Mouse (Mus musculus): Measurements from ENCODE around the gene Txnip. TPM values are rescaled to one million over a fixed set of nuclear protein-coding genes. Genes with fewer than 3 reads are reported as not detected.

Gene Txnip
- polyA plus RNA-seq, 1 experiment: 719 TPM

GRCm38 (mm10) chr3:96555041-96555596 lies 2.6 kb upstream of the Txnip start:
- 56% methylated on average over 12 of the region's 12 CpGs for WGBS
- TF ChIP-seq CTCF (IDR thresholded peaks at IDR 0.05; ENCODE audit: borderline replicate concordance, control insufficient read depth, extremely low read depth, insufficient read depth, low read length, poor library complexity): no peak
- TF ChIP-seq POLR2A (IDR thresholded peaks at IDR 0.05; ENCODE audit: control insufficient read depth, extremely low read depth, insufficient read depth, low read length, poor library complexity): no peak
- H3K4me1 ChIP-seq (replicated peaks; ENCODE audit: control insufficient read depth, insufficient read depth, low read length): peaks cover 29% of the 10 kb centered on the region
- peaks cover 12% of the 10 kb centered on the region for H3K36me3 ChIP-seq (ENCODE audit: control insufficient read depth, insufficient read depth, low read length)
- no peak overlapping the region for H3K4me3 ChIP-seq (ENCODE audit: control insufficient read depth, insufficient read depth, low read length)
- peak overlapping the region; percentile 98 for H3K27ac ChIP-seq (ENCODE audit: control insufficient read depth, insufficient read depth, low read length)
- no peaks in the 10 kb centered on the region for H3K27me3 ChIP-seq (ENCODE audit: control insufficient read depth, insufficient read depth, low read length)
- DNase-seq: no peak

GRCm38 (mm10) chr3:96555999-96556614 lies 1.6 kb upstream of the Txnip start:
- no peak overlapping the region for H3K4me3 ChIP-seq (ENCODE audit: control insufficient read depth, insufficient read depth, low read length)

DNA sequence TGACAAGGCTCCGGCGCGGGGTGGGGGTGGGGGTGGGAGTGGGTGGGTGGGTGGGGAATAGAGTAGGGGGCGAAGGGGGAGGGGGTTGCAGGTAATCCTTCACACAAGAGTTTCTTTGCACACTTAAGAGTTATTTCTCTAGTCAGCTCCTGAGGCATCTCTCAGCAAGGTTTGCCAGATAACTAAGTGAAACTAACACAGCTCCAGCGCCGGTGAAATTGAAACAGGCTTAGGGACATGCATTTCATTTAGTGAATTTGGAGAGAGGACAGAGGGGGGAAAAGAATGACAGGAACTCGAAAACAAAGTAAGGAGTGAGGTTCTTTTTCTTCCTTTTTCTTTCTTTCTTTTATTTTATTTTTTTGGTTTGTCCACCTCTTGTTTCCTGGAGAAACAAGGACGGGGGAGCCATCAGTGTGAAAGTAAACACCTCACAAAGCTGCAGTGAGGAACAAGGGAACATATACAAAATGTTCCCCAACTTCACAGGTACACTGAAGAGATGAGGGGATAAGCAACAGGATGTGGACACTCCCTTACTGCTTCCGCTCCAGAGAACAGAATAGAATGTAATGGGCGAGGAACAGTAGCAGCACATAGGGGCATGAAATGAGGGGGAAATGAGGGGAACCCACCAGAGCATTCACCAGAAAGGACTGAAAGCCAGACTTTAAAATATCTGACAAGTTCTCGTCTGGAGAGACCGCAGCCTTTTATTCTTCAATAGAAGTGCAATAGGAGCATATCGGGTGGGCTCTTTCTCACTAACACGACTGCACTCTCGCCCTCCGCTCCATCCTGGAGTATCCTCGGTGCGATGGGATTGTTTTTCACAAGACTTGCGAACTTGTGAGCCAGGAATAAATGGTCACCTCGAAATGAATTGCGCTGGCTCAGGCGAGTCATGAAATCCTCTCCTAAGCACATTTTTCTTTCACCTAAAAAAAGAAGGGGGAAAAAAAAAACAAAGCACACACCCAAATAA lies 814 bp upstream of the Txnip start:
- TF ChIP-seq CTCF (IDR thresholded peaks at IDR 0.05; ENCODE audit: borderline replicate concordance, control insufficient read depth, extremely low read depth, insufficient read depth, low read length, poor library complexity) (no peak), POLR2A (IDR thresholded peaks at IDR 0.05; ENCODE audit: control insufficient read depth, extremely low read depth, insufficient read depth, low read length, poor library complexity) (no peak)
- DNase-seq: peak; percentile 58
- under 1% methylated on average over 22 of the region's 22 CpGs for WGBS

More at GRCm38 (mm10) chr3:96555999-96556614, 1.6 kb upstream of the Txnip start:
- H3K36me3 ChIP-seq (ENCODE audit: control insufficient read depth, insufficient read depth, low read length): peaks cover 22% of the 10 kb centered on the region
- no peak for DNase-seq
- H3K27me3 ChIP-seq (ENCODE audit: control insufficient read depth, insufficient read depth, low read length): no peaks in the 10 kb centered on the region
- TF ChIP-seq CTCF (IDR thresholded peaks at IDR 0.05; ENCODE audit: borderline replicate concordance, control insufficient read depth, extremely low read depth, insufficient read depth, low read length, poor library complexity) (no peak), POLR2A (IDR thresholded peaks at IDR 0.05; ENCODE audit: control insufficient read depth, extremely low read depth, insufficient read depth, low read length, poor library complexity) (no peak)
- peaks cover 36% of the 10 kb centered on the region for H3K4me1 ChIP-seq (replicated peaks; ENCODE audit: control insufficient read depth, insufficient read depth, low read length)
- H3K27ac ChIP-seq (ENCODE audit: control insufficient read depth, insufficient read depth, low read length): peak overlapping the region; percentile 98
- WGBS: 41% methylated on average over 15 of the region's 15 CpGs

GRCm38 (mm10) chr3:96558159-96558558 lies 402 bp downstream of the Txnip start:
- Histone ChIP-seq H3K27me3 (ENCODE audit: control insufficient read depth, insufficient read depth, low read length) (no peaks in the 10 kb centered on the region), H3K36me3 (ENCODE audit: control insufficient read depth, insufficient read depth, low read length) (peaks cover 26% of the 10 kb centered on the region), H3K27ac (ENCODE audit: control insufficient read depth, insufficient read depth, low read length) (peak overlapping the region; percentile 92), H3K4me3 (ENCODE audit: control insufficient read depth, insufficient read depth, low read length) (peak overlapping the region; percentile 94), H3K4me1 (replicated peaks; ENCODE audit: control insufficient read depth, insufficient read depth, low read length) (peaks cover 46% of the 10 kb centered on the region)
- WGBS: 0% methylated on average over 17 of the region's 17 CpGs
- DNase-seq: peak; percentile 47
- TF ChIP-seq POLR2A (IDR thresholded peaks at IDR 0.05; ENCODE audit: control insufficient read depth, extremely low read depth, insufficient read depth, low read length, poor library complexity) (no peak), CTCF (IDR thresholded peaks at IDR 0.05; ENCODE audit: borderline replicate concordance, control insufficient read depth, extremely low read depth, insufficient read depth, low read length, poor library complexity) (no peak)

More for the DNA sequence above, 814 bp upstream of the Txnip start:
- H3K4me1 ChIP-seq (replicated peaks; ENCODE audit: control insufficient read depth, insufficient read depth, low read length): peaks cover 40% of the 10 kb centered on the region
- peaks cover 26% of the 10 kb centered on the region for H3K36me3 ChIP-seq (ENCODE audit: control insufficient read depth, insufficient read depth, low read length)
- no peaks in the 10 kb centered on the region for H3K27me3 ChIP-seq (ENCODE audit: control insufficient read depth, insufficient read depth, low read length)
- peak overlapping the region; percentile 58 for H3K4me3 ChIP-seq (ENCODE audit: control insufficient read depth, insufficient read depth, low read length)
- H3K27ac ChIP-seq (ENCODE audit: control insufficient read depth, insufficient read depth, low read length): peak overlapping the region; percentile 98

GRCm38 (mm10) chr3:96558668-96559196 lies 975 bp downstream of the Txnip start:
- H3K36me3 ChIP-seq (ENCODE audit: control insufficient read depth, insufficient read depth, low read length): peaks cover 26% of the 10 kb centered on the region
- WGBS: 4% methylated on average over 10 of the region's 10 CpGs
- H3K27me3 ChIP-seq (ENCODE audit: control insufficient read depth, insufficient read depth, low read length): no peaks in the 10 kb centered on the region
- TF ChIP-seq CTCF (IDR thresholded peaks at IDR 0.05; ENCODE audit: borderline replicate concordance, control insufficient read depth, extremely low read depth, insufficient read depth, low read length, poor library complexity): no peak
- no peak for TF ChIP-seq POLR2A (IDR thresholded peaks at IDR 0.05; ENCODE audit: control insufficient read depth, extremely low read depth, insufficient read depth, low read length, poor library complexity)
- H3K4me3 ChIP-seq (ENCODE audit: control insufficient read depth, insufficient read depth, low read length): peak overlapping the region; percentile 94
- peaks cover 47% of the 10 kb centered on the region for H3K4me1 ChIP-seq (replicated peaks; ENCODE audit: control insufficient read depth, insufficient read depth, low read length)
- H3K27ac ChIP-seq (ENCODE audit: control insufficient read depth, insufficient read depth, low read length): peak overlapping the region; percentile 0; the same call in 1 of the 2 replicates
- DNase-seq: no peak
